Mouse (Mus musculus): ENCODE measurements around the gene Gm5426. TPM values are rescaled to one million over a fixed set of nuclear protein-coding genes. Genes with fewer than 3 reads are reported as not detected.

Gene Gm5426
- total RNA-seq, 1 experiment from 2014 or later = not detected

DNA sequence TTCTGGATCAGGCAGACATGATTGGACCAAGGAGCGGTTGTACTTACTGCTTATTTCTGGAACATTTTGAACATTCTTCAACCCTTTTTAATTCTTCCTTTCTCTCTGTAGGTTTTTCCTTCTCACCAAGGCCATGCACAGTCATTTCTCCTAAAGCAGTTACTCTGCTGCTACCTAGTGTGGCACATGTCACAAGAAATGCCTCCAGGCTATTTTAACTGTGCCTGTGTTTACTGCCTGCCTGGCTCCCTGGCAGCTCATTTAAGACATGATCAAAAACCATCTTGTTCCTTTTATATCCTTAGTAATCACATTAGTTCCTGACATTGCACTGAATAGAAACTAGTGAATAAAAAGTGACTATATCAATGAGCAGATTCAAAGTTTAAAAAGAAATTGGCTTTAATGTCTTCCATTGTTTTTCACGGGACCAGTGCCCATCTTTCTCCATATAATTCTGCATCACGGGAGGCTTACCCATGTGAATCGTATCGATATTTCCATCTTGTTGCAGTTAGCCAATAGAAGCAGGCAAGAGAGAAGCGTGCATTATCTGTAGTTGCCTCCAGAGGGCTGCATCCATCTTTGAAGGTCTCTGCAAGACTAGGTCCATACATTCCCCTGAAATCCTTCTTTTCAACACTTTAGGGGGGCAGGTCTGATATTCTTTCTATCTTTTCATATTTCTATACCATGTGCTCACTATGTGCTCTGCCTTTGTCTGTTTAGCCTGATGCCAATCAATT is 45.7 kb downstream of the Gm5426 start:
- ATAC-seq (replicated peaks; ENCODE audit: insufficient number of reproducible peaks, low FRiP score, low TSS enrichment, poor library complexity, severe bottlenecking) = no peak

DNA sequence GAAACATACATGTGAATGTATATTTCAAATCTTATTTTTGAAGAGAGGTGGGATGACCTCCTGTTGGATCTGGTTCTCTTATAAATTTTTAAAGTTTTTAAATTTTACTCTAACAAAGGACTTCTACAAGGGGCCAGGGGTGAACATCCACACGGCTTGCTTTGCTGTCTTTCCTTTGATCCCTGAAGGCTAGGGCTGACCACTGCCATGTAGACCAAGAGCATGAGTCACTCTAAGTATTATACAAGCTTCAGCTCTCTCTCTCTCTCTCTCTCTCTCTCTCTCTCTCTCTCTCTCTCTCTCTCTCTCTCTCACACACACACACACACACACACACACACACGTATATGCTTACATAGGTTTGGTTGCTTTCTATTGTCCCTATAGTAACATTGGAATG is 48.6 kb downstream of the Gm5426 start:
- ATAC-seq (replicated peaks; ENCODE audit: insufficient number of reproducible peaks, low FRiP score, low TSS enrichment, poor library complexity, severe bottlenecking) = no peak

- ATAC-seq (replicated peaks; ENCODE audit: insufficient number of reproducible peaks, low FRiP score, low TSS enrichment, poor library complexity, severe bottlenecking) = peak; percentile 42
Observed at GRCm38 (mm10) chr10:96185601-96186000, 49.2 kb downstream of the Gm5426 start.

Other genes with a start within 250 kb of the Gm5426 start
- gene Eea1, start 196.0 kb upstream of the Gm5426 start, total RNA-seq (2017) = 22.9 to 50.7 TPM (median 30.9 TPM) in 3 replicates

All from monocyte, adult 5-6 weeks (primary cell).